8 mouse cellular contexts compared by ENCODE assay signal in the genomic region with DNA sequence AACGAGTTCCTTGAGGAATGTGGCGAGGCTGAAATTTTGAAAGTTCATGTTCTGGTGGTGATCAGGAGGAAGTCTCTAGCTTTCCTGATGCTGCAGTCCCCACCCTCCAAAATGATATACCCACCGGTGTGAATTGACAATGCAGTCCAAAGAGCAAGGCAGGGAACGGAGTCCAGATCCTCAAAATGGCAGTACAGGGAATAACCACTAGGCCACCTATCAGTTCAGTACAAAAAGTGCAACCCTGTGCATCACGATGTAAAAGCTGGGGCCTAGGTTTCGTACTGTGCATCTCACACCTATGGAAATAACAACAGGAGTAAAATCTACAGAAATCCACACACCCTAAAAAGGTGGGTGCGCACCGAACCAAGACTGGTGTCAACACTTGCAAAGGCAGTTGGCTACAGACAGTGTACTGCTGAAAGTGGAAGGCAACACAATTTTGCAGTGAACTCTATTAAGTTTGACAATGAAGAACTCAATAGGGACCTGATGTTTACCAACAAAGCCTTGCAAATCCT. TPM values are rescaled to one million over a fixed set of nuclear protein-coding genes. Genes with fewer than 3 reads are reported as not detected.
DNase-seq lines count a peak whose midpoint lies in the region; ATAC-seq and TF ChIP-seq lines count a peak whose summit lies in the region.

No protein-coding gene starts in this region.

- peak; percentile 38 for TF ChIP-seq CTCF in layer of hippocampus, adult 2 months (conservative IDR thresholded peaks at IDR 0.05)

- 82% methylated on average over 8 of the region's 8 CpGs for WGBS in embryonic facial prominence, embryonic 13.5 days
- WGBS in intestine, embryonic 14.5 days, result 78% methylated on average over 8 of the region's 8 CpGs

- H3K27me3 ChIP-seq in embryonic facial prominence, embryonic 13.5 days, result no peaks in the 10 kb centered on the region
- no peaks in the 10 kb centered on the region for H3K27me3 ChIP-seq in intestine, embryonic 14.5 days (replicated peaks; ENCODE audit: control insufficient read depth, insufficient read depth, low read length)
- no peaks in the 10 kb centered on the region for H3K27me3 ChIP-seq in myocyte (ENCODE audit: control insufficient read depth, insufficient read depth, insufficient read length)

- peaks cover 66% of the 10 kb centered on the region for H3K79me2 ChIP-seq in myocyte (ENCODE audit: control insufficient read depth, insufficient read depth)

- H3K4me2 ChIP-seq in embryonic facial prominence, embryonic 13.5 days, result peak overlapping the region; percentile 74
- peak overlapping the region; percentile 88 for H3K4me2 ChIP-seq in intestine, embryonic 14.5 days (ENCODE audit: low read length)
- peak overlapping the region; percentile 89 for H3K4me2 ChIP-seq in myocyte (ENCODE audit: low read depth)

- no peaks in the 10 kb centered on the region for H3K9me3 ChIP-seq in embryonic facial prominence, embryonic 13.5 days
- H3K9me3 ChIP-seq in intestine, embryonic 14.5 days (ENCODE audit: control insufficient read depth, low read length), result no peaks in the 10 kb centered on the region

- H3K4me1 ChIP-seq in embryonic facial prominence, embryonic 13.5 days, result peaks cover 45% of the 10 kb centered on the region
- H3K4me1 ChIP-seq in intestine, embryonic 14.5 days (replicated peaks; ENCODE audit: control insufficient read depth, insufficient read depth, low read length), result peaks cover 19% of the 10 kb centered on the region

- no peak for DNase-seq in layer of hippocampus, adult 2 months (ENCODE audit: low spot score in 2 of 2)
- no peak for DNase-seq in layer of hippocampus, adult 8-10 months (ENCODE audit: low spot score in 2 of 2)
- DNase-seq in intestine, embryonic 14.5 days (ENCODE audit: low spot score), result no peak
- DNase-seq in right cerebral cortex, adult 2 months (ENCODE audit: low spot score in 2 of 2), result no peak
- no peak for DNase-seq in spleen, adult 18-20 months
- DNase-seq in ovary, postnatal 10 days (ENCODE audit: low spot score), result no peak

- TF ChIP-seq POLR2A in myocyte (IDR thresholded peaks at IDR 0.05; ENCODE audit: insufficient read length, low read depth), result no peak

- H3K4me3 ChIP-seq in layer of hippocampus, adult 2 months, result peak overlapping the region; percentile 79
- H3K4me3 ChIP-seq in embryonic facial prominence, embryonic 13.5 days, result peak overlapping the region; percentile 100
- H3K4me3 ChIP-seq in intestine, embryonic 14.5 days (ENCODE audit: low read depth, low read length), result peak overlapping the region; percentile 99
- H3K4me3 ChIP-seq in myocyte, result peak overlapping the region; percentile 77

- no peak for ATAC-seq in embryonic facial prominence, embryonic 13.5 days (ENCODE audit: insufficient number of reproducible peaks, insufficient read depth, low FRiP score, low TSS enrichment, low read depth)
- no peak for ATAC-seq in intestine, embryonic 14.5 days (replicated peaks; ENCODE audit: low FRiP score, low TSS enrichment, low read depth)

- H3ac ChIP-seq in myocyte (ENCODE audit: control insufficient read depth, insufficient read length), result no peak overlapping the region

- H3K9ac ChIP-seq in embryonic facial prominence, embryonic 13.5 days, result peak overlapping the region; percentile 100; the same call in 1 of the 2 replicates
- peak overlapping the region; percentile 100; the same call in 1 of the 2 replicates for H3K9ac ChIP-seq in intestine, embryonic 14.5 days (ENCODE audit: low read length)

- no peak overlapping the region for H3K27ac ChIP-seq in layer of hippocampus, adult 2 months
- H3K27ac ChIP-seq in embryonic facial prominence, embryonic 13.5 days, result no peak overlapping the region
- no peak overlapping the region for H3K27ac ChIP-seq in intestine, embryonic 14.5 days (ENCODE audit: low read depth)

- peaks cover 43% of the 10 kb centered on the region for H3K36me3 ChIP-seq in embryonic facial prominence, embryonic 13.5 days
- peaks cover 38% of the 10 kb centered on the region for H3K36me3 ChIP-seq in intestine, embryonic 14.5 days (ENCODE audit: control insufficient read depth, insufficient read depth, low read length)
- peaks cover 26% of the 10 kb centered on the region for H3K36me3 ChIP-seq in myocyte (ENCODE audit: control insufficient read depth, insufficient read depth)

TF ChIP-seq in myocyte, 11 proteins besides CTCF, POLR2A, EP300 and RAD21:
- TF ChIP-seq USF1 (IDR thresholded peaks at IDR 0.05; ENCODE audit: low read depth) (no peak), E2F4 (IDR thresholded peaks at IDR 0.05; ENCODE audit: insufficient read depth) (no peak), REST (IDR thresholded peaks at IDR 0.05; ENCODE audit: insufficient read depth, insufficient read length) (no peak)
TF ChIP-seq in myocyte: peak in this region for 0.

RNA-seq across cellular contexts. Expression of a gene that starts 2.4 kb away (rescaled TPM):
- total RNA-seq in layer of hippocampus, adult 2 months (2021), result 10 to 100 TPM; 90.5 to 96.3 TPM
- 10 to 100 TPM; 69.9 to 88.6 (median 84.4) TPM for total RNA-seq in layer of hippocampus, adult 8-10 months (2022)
- 3.1 and 3.9 TPM in 2 replicates for polyA plus RNA-seq in embryonic facial prominence, embryonic 13.5 days (2015; fragmentation: Nextera tagmentation; extraction: Ambion mirVana)
- polyA plus RNA-seq in intestine, embryonic 14.5 days (2014; fragmentation: Nextera tagmentation; extraction: Ambion mirVana), result 3.1 and 3.2 TPM in 2 replicates
- 8.2 TPM for polyA plus RNA-seq in myocyte (2012; fragmentation: generic; extraction: Trizol)

RNA-seq across cellular contexts. Expression of a gene that starts 25.6 kb away (rescaled TPM):
- 10 to 100 TPM; 29.4 to 34.4 TPM for total RNA-seq in layer of hippocampus, adult 2 months (2021)
- 10 to 100 TPM; 33.7 to 46.0 (median 35.0) TPM for total RNA-seq in layer of hippocampus, adult 8-10 months (2022)
- polyA plus RNA-seq in embryonic facial prominence, embryonic 13.5 days (2015; fragmentation: Nextera tagmentation; extraction: Ambion mirVana), result 26.0 and 29.3 TPM in 2 replicates
- 23.3 and 24.8 TPM in 2 replicates for polyA plus RNA-seq in intestine, embryonic 14.5 days (2014; fragmentation: Nextera tagmentation; extraction: Ambion mirVana)
- 24.4 TPM for polyA plus RNA-seq in myocyte (2012; fragmentation: generic; extraction: Trizol)

RNA-seq across cellular contexts. Expression of a gene that starts 25.9 kb away (rescaled TPM):
- 10 to 100 TPM; 56.9 to 69.9 TPM for total RNA-seq in layer of hippocampus, adult 2 months (2021)
- 10 to 100 TPM; 48.8 to 66.4 (median 52.7) TPM for total RNA-seq in layer of hippocampus, adult 8-10 months (2022)
- polyA plus RNA-seq in embryonic facial prominence, embryonic 13.5 days (2015; fragmentation: Nextera tagmentation; extraction: Ambion mirVana), result 96.6 and 99.5 TPM in 2 replicates
- polyA plus RNA-seq in intestine, embryonic 14.5 days (2014; fragmentation: Nextera tagmentation; extraction: Ambion mirVana), result 76.4 and 76.8 TPM in 2 replicates
- 39.3 TPM for polyA plus RNA-seq in myocyte (2012; fragmentation: generic; extraction: Trizol)

RNA-seq across cellular contexts. Expression of a gene that starts 25.9 kb away (rescaled TPM):
- 10 to 100 TPM; 20.7 to 20.9 TPM for total RNA-seq in layer of hippocampus, adult 2 months (2021)
- total RNA-seq in layer of hippocampus, adult 8-10 months (2022), result 10 to 100 TPM; 15.6 to 19.8 (median 17.4) TPM
- 7.5 and 7.6 TPM in 2 replicates for polyA plus RNA-seq in embryonic facial prominence, embryonic 13.5 days (2015; fragmentation: Nextera tagmentation; extraction: Ambion mirVana)
- polyA plus RNA-seq in intestine, embryonic 14.5 days (2014; fragmentation: Nextera tagmentation; extraction: Ambion mirVana), result 7.7 and 7.8 TPM in 2 replicates
- 11.4 TPM for polyA plus RNA-seq in myocyte (2012; fragmentation: generic; extraction: Trizol)
